Mouse (Mus musculus): ENCODE measurements at regions not wholly inside any gene's neighbourhood (a gene's known extent, or its start where the extent isn't known, plus 50 kb on each side); places are given as distances from the start of the nearest gene placed in this dataset.

GRCm38 (mm10) chr14:25226155-25226839 lies 232.7 kb upstream of the Zmiz1 start:
- no peak for DNase-seq (ENCODE audit: low read depth, low spot score)

GRCm38 (mm10) chr14:25226840-25227506 lies 232.0 kb upstream of the Zmiz1 start:
- DNase-seq (ENCODE audit: low read depth, low spot score): no peak

- DNase-seq (ENCODE audit: low read depth, low spot score): no peak
Measured at GRCm38 (mm10) chr14:25228321-25229047, 230.5 kb upstream of the Zmiz1 start.

- no peak for DNase-seq (ENCODE audit: low read depth, low spot score)
Measured at GRCm38 (mm10) chr14:25229569-25229968, 229.4 kb upstream of the Zmiz1 start.

GRCm38 (mm10) chr14:25231881-25232280 lies 227.1 kb upstream of the Zmiz1 start:
- DNase-seq (ENCODE audit: low read depth, low spot score): no peak

- DNase-seq (ENCODE audit: low read depth, low spot score): no peak
Measured at GRCm38 (mm10) chr14:25236421-25236973, 222.5 kb upstream of the Zmiz1 start.

GRCm38 (mm10) chr14:25239335-25239960 lies 219.5 kb upstream of the Zmiz1 start:
- no peak for DNase-seq (ENCODE audit: low read depth, low spot score)

- DNase-seq (ENCODE audit: low read depth, low spot score): no peak
Measured at GRCm38 (mm10) chr14:25242753-25243152, 216.2 kb upstream of the Zmiz1 start.

GRCm38 (mm10) chr14:25243289-25243688 lies 215.7 kb upstream of the Zmiz1 start:
- DNase-seq (ENCODE audit: low read depth, low spot score): no peak

GRCm38 (mm10) chr14:25243698-25244097 lies 215.3 kb upstream of the Zmiz1 start:
- no peak for DNase-seq (ENCODE audit: low read depth, low spot score)

- DNase-seq (ENCODE audit: low read depth, low spot score): no peak
Measured at GRCm38 (mm10) chr14:25244841-25245240, 214.1 kb upstream of the Zmiz1 start.

- no peak for DNase-seq (ENCODE audit: low read depth, low spot score)
Measured at GRCm38 (mm10) chr14:25245691-25246090, 213.3 kb upstream of the Zmiz1 start.

- no peak for DNase-seq (ENCODE audit: low read depth, low spot score)
Measured at GRCm38 (mm10) chr14:25248941-25249340, 210.0 kb upstream of the Zmiz1 start.

- DNase-seq (ENCODE audit: low read depth, low spot score): no peak
Measured at GRCm38 (mm10) chr14:25253016-25253850, 205.8 kb upstream of the Zmiz1 start.

GRCm38 (mm10) chr14:25263121-25263520 lies 195.9 kb upstream of the Zmiz1 start:
- no peak for DNase-seq (ENCODE audit: low read depth, low spot score)

GRCm38 (mm10) chr14:25266846-25267245 lies 192.1 kb upstream of the Zmiz1 start:
- DNase-seq (ENCODE audit: low read depth, low spot score): no peak

GRCm38 (mm10) chr14:25268090-25268631 lies 190.8 kb upstream of the Zmiz1 start:
- DNase-seq (ENCODE audit: low read depth, low spot score): no peak

- DNase-seq (ENCODE audit: low read depth, low spot score): no peak
Measured at GRCm38 (mm10) chr14:25270227-25270876, 188.6 kb upstream of the Zmiz1 start.

- no peak for DNase-seq (ENCODE audit: low read depth, low spot score)
Measured at GRCm38 (mm10) chr14:25272366-25273156, 186.4 kb upstream of the Zmiz1 start.
